Mouse (Mus musculus) heart, postnatal 0 days (tissue): ENCODE results near the gene Eid2b. TPM values are rescaled to one million over a fixed set of nuclear protein-coding genes. Genes with fewer than 3 reads are reported as not detected.

Experiments
- ATAC-seq: fragments of 200-750 bp; cut with Nextera tagmentation; 2 replicates; pipeline ENCODE4 v1.8.0; 2017; ENCODE audit warnings: low read depth, moderate number of reproducible peaks, moderate library complexity; ENCODE audit not compliant: insufficient read depth
- DNase-seq: peaks from one replicate; pipeline ENCODE4 v3.0.0-alpha.2; 2016; ENCODE audit warnings: low spot score
- H3K27ac ChIP-seq: fragments of 300-500 bp; sonication (generic); 2 replicates; pipeline ENCODE4 v1.5.1; 2014; ENCODE audit warnings: low read depth, mild to moderate bottlenecking
- H3K27me3 ChIP-seq: fragments of 300-500 bp; sonication (generic); 2 replicates; pipeline ENCODE4 v1.6.1; 2014; ENCODE audit warnings: low read length, mixed read lengths; ENCODE audit not compliant: control insufficient read depth, insufficient read depth
- H3K36me3 ChIP-seq: fragments of 300-500 bp; sonication (generic); replicated peaks from 2 replicates; pipeline ENCODE4 v1.6.1; 2014; ENCODE audit warnings: low read length, mixed read lengths; ENCODE audit not compliant: control insufficient read depth, insufficient read depth
- H3K4me1 ChIP-seq: fragments of 300-500 bp; sonication (generic); 2 replicates; pipeline ENCODE4 v1.6.1; 2014; ENCODE audit warnings: antibody characterized with exemption; ENCODE audit not compliant: control insufficient read depth, insufficient read depth
- H3K4me2 ChIP-seq: fragments of 300-500 bp; sonication (generic); 2 replicates; pipeline ENCODE4 v1.6.1; 2014; ENCODE audit warnings: low read depth, mild to moderate bottlenecking, low read length, moderate library complexity
- H3K4me3 ChIP-seq: fragments of 300-500 bp; sonication (generic); 2 replicates; pipeline ENCODE4 v1.5.1; 2014; ENCODE audit warnings: low read depth, low read length
- H3K9ac ChIP-seq: fragments of 300-500 bp; sonication (generic); replicated peaks from 2 replicates; pipeline ENCODE4 v1.6.1; 2014; ENCODE audit warnings: low read depth, low read length, mixed read lengths
- H3K9me3 ChIP-seq: fragments of 300-500 bp; sonication (generic); replicated peaks from 2 replicates; pipeline ENCODE4 v1.6.1; 2016; ENCODE audit warnings: low read length; ENCODE audit not compliant: control insufficient read depth
- CTCF ChIP-seq: IDR thresholded peaks from 2 replicates; pipeline ENCODE4 v1.5.1; 2016; ENCODE audit warnings: antibody characterized with exemption, control low read depth, low read depth
- EP300 ChIP-seq: IDR thresholded peaks from 2 replicates; pipeline ENCODE4 v1.6.1; 2016; ENCODE audit warnings: antibody characterized with exemption, low read depth
- WGBS: fragments of 180-500 bp; shearing (Covaris S2); extraction: QIAGEN DNeasy Blood & Tissue Kit; methylation state at CpG from one replicate; pipeline ENCODE4 v1.1.7; 2014; 5-methylcytosine and 5-hydroxymethylcytosine counted together
- polyA plus RNA-seq: library from polyadenylated mRNA; unstranded; fragments of >200 nt; fragmentation: Nextera tagmentation; extraction: Ambion mirVana; gene quantifications from 2 replicates; pipeline ENCODE4 v1.2.1, GENCODE M21; 2015
- total RNA-seq: library from RNA; depleted of rRNA; stranded (reverse); fragments of >200 nt; gene quantifications from 2 replicates; pipeline ENCODE4 v1.2.3, GENCODE M21; 2014; ENCODE audit warnings: low replicate concordance

Gene Eid2b
- total and polyA plus RNA-seq, 2 experiments from 2014 or later: 9.1 to 13.0 TPM

- Histone ChIP-seq H3K36me3 (no peaks in the 10 kb centered on the region), H3K4me1 (no peaks in the 10 kb centered on the region), H3K4me3 (peak overlapping the region; percentile 21), H3K27me3 (peaks cover 77% of the 10 kb centered on the region), H3K9me3 (no peaks in the 10 kb centered on the region), H3K9ac (no peak overlapping the region), H3K27ac (no peak overlapping the region), H3K4me2 (peak overlapping the region; percentile 47)
- 0 out of 2 replicates have a peak, but pooled peaks have one; percentile 25 for ATAC-seq
- under 1% methylated on average over 18 of the region's 18 CpGs for WGBS
- TF ChIP-seq CTCF (no peak), EP300 (no peak)
- DNase-seq: no peak
Measured at GRCm38 (mm10) chr7:28290165-28290564, 12.6 kb downstream of the Eid2b start.

- no peak within 1 kb of the TSS for H3K27ac ChIP-seq
- H3K36me3 ChIP-seq: no peaks in the 10 kb centered on the region
- TF ChIP-seq CTCF: 0 out of 2 replicates have a peak, but pooled peaks have one; percentile 7
- no peak for TF ChIP-seq EP300
- peaks cover 83% of the 10 kb centered on the region for H3K27me3 ChIP-seq
- H3K4me2 ChIP-seq: peak within 1 kb of the TSS; percentile 47
- H3K9ac ChIP-seq: no peak within 1 kb of the TSS
- under 1% methylated on average over 50 of the region's 52 CpGs for WGBS
- H3K9me3 ChIP-seq: no peaks in the 10 kb centered on the region
- DNase-seq (peak; percentile 16), ATAC-seq (no peak)
- H3K4me3 ChIP-seq: peak within 1 kb of the TSS; percentile 21
- no peaks in the 10 kb centered on the region for H3K4me1 ChIP-seq
Measured at GRCm38 (mm10) chr7:28290638-28291590, 13.4 kb downstream of the Eid2b start, which contains the start of gene Selenov. Gene Selenov, minus strand, starts transcription at chr7:28291186.

DNA sequence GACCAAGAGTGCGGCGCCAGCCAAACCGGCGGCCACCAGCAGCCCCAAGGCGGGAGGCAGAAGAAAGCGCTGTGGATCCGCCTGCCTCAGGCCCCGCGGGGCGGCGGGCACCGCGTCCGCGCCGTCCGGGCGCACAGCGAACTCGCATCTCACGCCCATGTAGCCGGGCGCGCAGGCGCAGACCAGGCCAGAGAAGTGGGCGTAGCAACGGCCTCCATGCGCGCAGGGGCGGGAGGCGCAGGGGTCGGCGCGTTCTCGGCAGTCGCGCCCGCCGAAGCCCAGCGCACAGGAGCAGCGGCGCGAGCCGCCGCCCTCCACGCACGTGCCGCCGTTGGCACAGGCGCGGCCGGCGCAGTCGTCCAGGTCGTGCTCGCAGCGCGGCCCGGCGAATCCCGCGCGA lies 16.9 kb downstream of the Eid2b start:
- DNase-seq: no peak
- WGBS: 5% methylated on average over 38 of the region's 63 CpGs
- ATAC-seq: peak; percentile 49; the same call in 1 of the 2 replicates
- peak overlapping the region; percentile 64 for H3K4me2 ChIP-seq
- TF ChIP-seq CTCF: no peak
- no peak for TF ChIP-seq EP300
- H3K36me3 ChIP-seq: no peaks in the 10 kb centered on the region
- H3K4me3 ChIP-seq: peak overlapping the region; percentile 44
- H3K9me3 ChIP-seq: no peaks in the 10 kb centered on the region
- H3K27me3 ChIP-seq: peaks cover 78% of the 10 kb centered on the region
- H3K27ac ChIP-seq: no peak overlapping the region
- no peaks in the 10 kb centered on the region for H3K4me1 ChIP-seq
- no peak overlapping the region for H3K9ac ChIP-seq

DNA sequence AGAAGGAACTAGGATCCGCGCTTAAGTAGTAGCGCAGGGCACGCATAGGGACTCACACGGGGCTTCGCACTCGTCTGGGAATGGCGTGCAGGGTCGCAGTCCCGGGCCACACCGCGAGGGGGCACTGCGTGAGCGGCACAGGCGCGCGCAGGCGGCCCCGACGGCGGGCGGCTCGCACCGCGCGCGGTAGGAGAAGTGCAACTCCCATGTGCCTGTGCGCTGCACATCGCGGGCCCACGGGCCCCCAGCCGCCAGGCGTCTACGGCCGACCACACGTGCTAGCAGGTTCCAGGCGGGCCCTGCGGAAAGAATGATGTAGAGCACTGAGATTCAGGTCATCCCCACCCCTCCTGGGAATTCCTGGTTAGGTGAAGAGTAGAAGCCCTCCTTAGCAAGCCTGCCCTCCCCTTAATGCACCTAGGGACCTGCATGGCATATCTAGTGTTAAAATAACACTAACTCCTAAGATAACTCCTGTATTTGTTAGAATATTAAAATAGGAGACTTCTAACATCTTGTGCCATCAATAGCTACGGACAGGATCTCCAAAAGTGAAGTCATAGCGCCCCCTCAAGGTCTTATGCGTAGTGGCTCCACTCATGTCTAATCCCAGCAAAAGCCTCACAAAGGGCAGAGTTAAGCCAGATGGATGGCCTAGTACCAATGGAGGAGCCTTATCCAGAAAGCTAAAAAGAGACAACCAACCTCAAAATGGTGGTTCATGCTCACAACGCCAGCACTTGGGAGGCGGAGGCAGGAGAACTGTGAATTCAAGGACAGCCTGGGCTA lies 21.5 kb downstream of the Eid2b start:
- no peak overlapping the region for H3K4me2 ChIP-seq
- ATAC-seq: peak; percentile 37; the same call in 1 of the 2 replicates
- no peak for TF ChIP-seq EP300
- TF ChIP-seq CTCF: peak; percentile 63
- no peak overlapping the region for H3K4me3 ChIP-seq
- peak; percentile 57 for DNase-seq
- no peaks in the 10 kb centered on the region for H3K36me3 ChIP-seq
- no peaks in the 10 kb centered on the region for H3K9me3 ChIP-seq
- no peak overlapping the region for H3K9ac ChIP-seq
- no peaks in the 10 kb centered on the region for H3K4me1 ChIP-seq
- H3K27me3 ChIP-seq: peaks cover 70% of the 10 kb centered on the region
- WGBS: 44% methylated on average over 36 of the region's 43 CpGs
- H3K27ac ChIP-seq: no peak overlapping the region
